Mouse (Mus musculus) liver, embryonic 14.5 days (tissue): ENCODE data around the gene Hmga1. TPM values are rescaled to one million over a fixed set of nuclear protein-coding genes. Genes with fewer than 3 reads are reported as not detected.

ENCODE experiments used
- ATAC-seq: fragments of 200-750 bp; cut with Nextera tagmentation; 2 replicates; pipeline ENCODE4 v1.8.0; 2017; ENCODE audit warnings: moderate number of reproducible peaks, mild to moderate bottlenecking, moderate library complexity; ENCODE audit not compliant: insufficient read depth
- DNase-seq, 3 experiments: peaks; one replicate each; pipeline ENCODE4 v3.0.0-alpha.2; 2012 to 2013; ENCODE audit warnings: low read depth in 3 of 3, low spot score in 3 of 3
- H3K27ac ChIP-seq: fragments of 300-500 bp; sonication (generic); 2 replicates; pipeline ENCODE4 v1.5.1; 2014; ENCODE audit warnings: moderate library complexity, mild to moderate bottlenecking, control low read depth, inconsistent platforms
- H3K27me3 ChIP-seq: fragments of 300-500 bp; sonication (generic); 2 replicates; pipeline ENCODE4 v1.6.1; 2014; ENCODE audit warnings: mild to moderate bottlenecking, low read length, moderate library complexity; ENCODE audit not compliant: control insufficient read depth, insufficient read depth
- H3K36me3 ChIP-seq: fragments of 300-500 bp; sonication (generic); replicated peaks from 2 replicates; pipeline ENCODE4 v1.6.1; 2014; ENCODE audit warnings: low read depth; ENCODE audit not compliant: control insufficient read depth, insufficient read depth
- H3K4me1 ChIP-seq, 2 experiments: fragments of 200-500 bp in 1 of 2; fragments of 300-500 bp in 1 of 2; sonication (generic) in 1 of 2; replicated peaks; 2 replicates each; pipeline ENCODE4 v1.6.1; 2012 to 2014; ENCODE audit warnings: antibody characterized with exemption in 1 of 2, inconsistent platforms in 1 of 2, low read length in 1 of 2; ENCODE audit not compliant: control insufficient read depth in 2 of 2, insufficient read depth in 2 of 2
- H3K4me2 ChIP-seq: fragments of 300-500 bp; sonication (generic); 2 replicates; pipeline ENCODE4 v1.6.1; 2014; ENCODE audit warnings: low read depth, mild to moderate bottlenecking, control low read depth, moderate library complexity
- H3K4me3 ChIP-seq, 2 experiments: fragments of 200-500 bp in 1 of 2; fragments of 300-500 bp in 1 of 2; sonication (generic) in 1 of 2; 2 replicates each; pipeline ENCODE4 v1.5.1; 2012 to 2014; ENCODE audit warnings: low read depth in 2 of 2, low read length in 2 of 2, mild to moderate bottlenecking in 2 of 2, control low read depth in 1 of 2, inconsistent platforms in 1 of 2, moderate library complexity in 1 of 2; ENCODE audit not compliant: insufficient read depth in 1 of 2
- H3K9ac ChIP-seq: fragments of 300-500 bp; sonication (generic); replicated peaks from 2 replicates; pipeline ENCODE4 v1.6.1; 2014; ENCODE audit warnings: mild to moderate bottlenecking, control low read depth, moderate library complexity
- H3K9me3 ChIP-seq: fragments of 300-500 bp; sonication (generic); 2 replicates; pipeline ENCODE4 v1.6.1; 2016; ENCODE audit warnings: low read length, mixed read lengths; ENCODE audit not compliant: control insufficient read depth
- CTCF ChIP-seq: IDR thresholded peaks from 2 replicates; pipeline ENCODE4 v1.5.1; 2016; ENCODE audit warnings: antibody characterized with exemption, low read depth, control low read depth
- EP300 ChIP-seq: IDR thresholded peaks from 2 replicates; pipeline ENCODE4 v1.6.1; 2016; ENCODE audit warnings: antibody characterized with exemption, low read depth
- WGBS: fragments of 180-500 bp; shearing (Covaris S2); extraction: QIAGEN DNeasy Blood & Tissue Kit; methylation state at CpG from one replicate; pipeline ENCODE4 v1.1.7; 2014; ENCODE audit not compliant: insufficient replicate concordance; 5-methylcytosine and 5-hydroxymethylcytosine counted together
- polyA plus RNA-seq, 2 experiments: library from polyadenylated mRNA; depleted of rRNA in 1 of 2; stranded (reverse) in 1 of 2; unstranded in 1 of 2; fragments of >200 nt; fragmentation: Nextera tagmentation in 1 of 2; extraction: Ambion mirVana in 1 of 2; gene quantifications; 2 replicates each; pipeline versions ENCODE4 v1.2.1 to v1.2.3; 2012 to 2014

Hmga1 gene
- polyA plus RNA-seq, 2 experiments, result 149 to 162 TPM

DNA sequence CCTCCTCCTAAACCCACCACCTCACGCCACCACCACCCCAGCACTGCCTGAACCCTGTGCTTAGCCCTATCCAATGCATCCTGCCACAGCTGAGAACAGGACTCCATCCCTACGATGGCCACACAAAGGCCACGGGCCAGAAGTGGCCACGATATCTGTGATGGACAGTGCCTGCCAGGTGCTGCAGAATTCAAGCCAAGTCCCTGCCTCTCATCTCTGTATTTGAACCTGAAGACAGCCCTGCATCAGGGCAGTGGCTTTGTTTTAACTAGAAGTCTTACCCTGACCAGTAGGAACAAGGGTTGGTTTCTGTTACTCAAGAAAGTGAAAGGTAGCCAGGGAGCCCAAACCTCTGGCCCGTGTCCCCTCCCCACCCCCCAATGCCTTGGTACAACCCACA is 47.2 kb upstream of the Hmga1 start:
- Histone ChIP-seq H3K36me3 (no peaks in the 10 kb centered on the region), H3K4me3 (no peak overlapping the region), H3K4me1 (no peaks in the 10 kb centered on the region), H3K4me2 (no peak overlapping the region), H3K27ac (no peak overlapping the region), H3K27me3 (peaks cover 39% of the 10 kb centered on the region), H3K9ac (no peak overlapping the region), H3K9me3 (no peaks in the 10 kb centered on the region)
- ATAC-seq (no peak), DNase-seq (no peak)
- 52% methylated on average over 5 of the region's 5 CpGs for WGBS
- TF ChIP-seq EP300 (no peak), CTCF (no peak)

DNA sequence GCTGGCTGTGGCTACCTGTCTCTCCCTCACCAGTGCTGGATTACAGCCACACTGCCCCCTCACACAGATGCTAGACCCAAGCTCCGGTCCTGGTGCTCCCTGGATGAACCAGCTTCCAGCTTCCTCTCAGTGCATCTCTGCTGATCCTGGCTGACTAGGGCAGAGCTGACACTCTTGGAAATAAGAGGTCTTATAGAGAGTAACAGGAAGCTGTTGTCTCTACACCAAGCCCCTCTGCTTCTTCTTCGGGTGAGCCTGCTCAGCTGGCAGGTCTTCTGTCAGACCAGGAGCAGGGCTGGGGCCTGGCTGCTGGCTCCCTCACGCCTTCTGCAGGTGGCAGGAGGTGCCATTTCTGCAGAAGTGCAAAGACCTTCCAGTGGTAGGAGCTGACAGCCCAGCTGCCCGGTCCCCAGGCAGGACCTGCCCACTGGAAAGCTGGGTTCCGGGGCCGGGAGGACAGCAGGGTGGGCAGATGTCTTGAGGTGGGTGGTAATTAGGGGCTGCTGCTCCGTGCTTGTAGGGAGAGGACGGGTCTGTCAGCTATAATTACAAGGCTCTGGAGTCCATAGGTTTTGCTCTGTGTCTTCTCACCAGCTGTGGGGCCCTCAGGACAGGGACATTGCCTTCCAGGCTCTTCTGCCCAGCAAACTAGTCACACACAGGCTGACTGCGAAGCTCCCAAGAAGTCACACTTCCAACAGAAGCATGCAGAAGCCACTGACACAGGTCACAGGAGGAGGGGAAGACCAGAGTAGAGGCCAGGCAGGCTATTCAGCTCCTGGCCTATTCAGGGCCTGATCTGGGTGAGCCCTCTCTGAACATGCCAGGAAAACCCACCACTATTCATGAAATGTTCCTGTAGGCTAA is 45.8 kb upstream of the Hmga1 start:
- no peak overlapping the region for H3K4me2 ChIP-seq
- H3K9me3 ChIP-seq, result no peaks in the 10 kb centered on the region
- no peaks in the 10 kb centered on the region for H3K4me1 ChIP-seq
- peaks cover 52% of the 10 kb centered on the region for H3K27me3 ChIP-seq
- no peak overlapping the region for H3K27ac ChIP-seq
- DNase-seq (no peak), ATAC-seq (no peak)
- H3K9ac ChIP-seq, result no peak overlapping the region
- H3K4me3 ChIP-seq, result no peak overlapping the region
- H3K36me3 ChIP-seq, result no peaks in the 10 kb centered on the region
- WGBS, result 44% methylated on average over 9 of the region's 9 CpGs
- TF ChIP-seq EP300, result no peak
- no peak for TF ChIP-seq CTCF

DNA sequence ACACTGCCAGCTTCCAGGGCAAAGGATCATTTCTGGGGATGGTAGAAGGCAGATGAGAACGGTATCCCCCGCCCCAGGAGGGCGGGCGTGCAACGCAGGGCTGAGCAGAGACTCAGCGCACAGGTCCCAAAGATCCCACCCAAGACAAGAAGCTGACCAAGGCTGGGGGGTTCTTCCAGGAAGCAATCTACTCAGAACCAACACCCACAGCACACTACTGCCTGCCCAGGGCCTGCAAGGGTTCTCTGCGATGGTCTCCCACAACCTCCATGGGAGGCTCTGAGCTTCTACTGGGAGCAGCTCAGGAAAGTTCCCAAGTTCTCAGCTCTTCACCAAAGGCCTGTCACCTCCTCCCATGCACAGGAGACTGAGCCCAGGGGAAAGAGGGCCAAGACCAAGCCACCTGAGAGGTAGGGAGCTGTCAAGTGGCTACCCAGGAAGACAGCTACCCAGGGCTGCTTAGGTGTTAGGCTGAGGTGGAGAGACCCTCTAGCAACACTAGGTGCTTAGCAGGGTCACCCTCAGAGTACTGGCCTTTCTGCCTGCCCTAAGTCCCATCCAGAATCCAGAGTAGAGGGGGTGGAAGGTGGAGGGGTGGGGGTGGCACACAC is 45.1 kb upstream of the Hmga1 start:
- Histone ChIP-seq H3K4me1 (no peaks in the 10 kb centered on the region), H3K9ac (no peak overlapping the region), H3K27ac (no peak overlapping the region), H3K36me3 (no peaks in the 10 kb centered on the region), H3K4me3 (no peak overlapping the region), H3K4me2 (no peak overlapping the region), H3K27me3 (peaks cover 58% of the 10 kb centered on the region), H3K9me3 (no peaks in the 10 kb centered on the region)
- WGBS, result 59% methylated on average over 7 of the region's 7 CpGs
- no peak for TF ChIP-seq EP300
- TF ChIP-seq CTCF, result no peak
- no peak for ATAC-seq
- no peak for DNase-seq

DNA sequence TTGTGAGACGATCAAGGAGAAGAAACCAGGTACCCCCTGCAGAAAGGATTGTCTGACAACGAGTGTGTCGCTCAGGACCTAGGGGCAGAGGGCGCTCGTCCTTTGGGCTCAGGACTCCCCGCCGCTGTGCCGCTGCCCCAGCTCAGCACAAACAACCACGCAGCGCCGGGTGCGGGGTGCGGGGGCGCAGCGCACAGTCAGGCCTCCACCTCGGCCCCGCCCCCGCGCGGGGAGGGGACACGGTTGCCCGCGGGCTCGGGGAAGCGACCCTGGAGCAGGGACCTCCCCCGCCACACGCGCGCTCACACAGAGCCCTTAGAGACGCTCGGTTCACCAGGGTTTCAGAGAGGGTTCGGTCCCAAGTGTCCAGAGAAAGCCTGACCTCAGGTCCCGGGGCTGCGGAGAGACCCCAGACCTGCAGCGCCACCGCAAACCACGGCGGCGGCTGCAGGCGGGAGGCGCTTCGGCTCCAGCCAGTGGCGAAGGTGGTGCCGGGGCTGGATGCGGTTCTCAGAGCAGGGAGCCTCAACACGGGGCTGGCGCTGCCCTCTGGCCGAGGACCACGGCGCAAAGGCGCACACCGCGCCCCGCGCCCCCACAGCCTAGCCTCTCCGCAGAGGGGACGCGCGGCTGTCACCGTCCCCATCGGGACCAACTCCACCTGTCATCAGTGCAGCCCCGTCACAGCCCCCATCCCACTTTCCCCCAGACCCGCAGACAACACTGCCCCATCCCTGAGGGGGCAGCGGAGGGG is 44.3 kb upstream of the Hmga1 start:
- Histone ChIP-seq H3K4me2 (peak overlapping the region; percentile 21), H3K9ac (no peak overlapping the region), H3K9me3 (no peaks in the 10 kb centered on the region), H3K4me1 (no peaks in the 10 kb centered on the region), H3K36me3 (no peaks in the 10 kb centered on the region), H3K27me3 (peaks cover 58% of the 10 kb centered on the region), H3K27ac (no peak overlapping the region), H3K4me3 (peak overlapping the region in 1 of 2 experiments; percentile 36; a peak in 1 of 4 replicates)
- DNase-seq (no peak), ATAC-seq (no peak)
- WGBS, result 1% methylated on average over 55 of the region's 64 CpGs
- TF ChIP-seq EP300 (no peak), CTCF (no peak)

DNA sequence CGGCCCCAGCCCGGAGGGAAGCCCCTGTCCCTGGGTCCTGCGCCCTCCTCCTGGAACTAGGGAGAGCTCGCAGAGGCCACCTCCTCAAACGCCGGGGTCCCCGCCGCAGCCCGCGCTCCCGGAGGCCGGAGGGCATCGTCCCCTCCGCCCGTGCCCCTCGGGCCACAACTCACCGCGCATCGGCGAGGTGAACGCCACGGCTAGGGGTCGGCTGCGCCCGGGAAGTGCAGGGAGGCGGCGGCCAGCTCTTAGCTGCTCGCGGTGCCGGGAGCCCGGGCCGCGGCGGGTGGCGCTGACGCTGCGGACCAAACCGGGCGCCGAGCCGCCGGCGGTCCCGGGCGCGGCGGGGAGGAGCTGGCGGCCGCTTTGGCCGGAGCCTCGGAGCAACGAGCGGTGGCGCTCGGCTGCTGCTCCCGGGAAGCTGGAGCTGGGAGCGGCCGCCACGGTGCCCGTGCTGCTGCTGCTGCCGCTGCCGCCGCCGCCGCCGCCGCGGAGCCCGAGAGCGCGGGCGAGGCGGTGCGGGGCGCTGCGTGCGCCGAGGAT is 43.6 kb upstream of the Hmga1 start:
- DNase-seq, result no peak
- no peak for ATAC-seq
- Histone ChIP-seq H3K4me1 (no peaks in the 10 kb centered on the region), H3K9ac (no peak overlapping the region), H3K4me3 (peak overlapping the region in 1 of 2 experiments; percentile 36; a peak in 2 of 4 replicates), H3K27me3 (peaks cover 58% of the 10 kb centered on the region), H3K9me3 (no peaks in the 10 kb centered on the region), H3K27ac (no peak overlapping the region), H3K4me2 (peak overlapping the region; percentile 51), H3K36me3 (no peaks in the 10 kb centered on the region)
- 1% methylated on average over 68 of the region's 78 CpGs for WGBS
- TF ChIP-seq CTCF, result no peak
- no peak for TF ChIP-seq EP300
